Mouse (Mus musculus) liver, embryonic 16.5 days (tissue): ENCODE results near the gene Clasp1. TPM values are rescaled to one million over a fixed set of nuclear protein-coding genes. Genes with fewer than 3 reads are reported as not detected.

Source experiments
- ATAC-seq: fragments of 200-750 bp; cut with Nextera tagmentation; 2 replicates; pipeline ENCODE4 v1.8.0; 2017; ENCODE audit warnings: low read depth, mild to moderate bottlenecking, moderate number of reproducible peaks, moderate library complexity
- H3K27ac ChIP-seq: fragments of 300-500 bp; sonication (generic); 2 replicates; pipeline ENCODE4 v1.5.1; 2014; ENCODE audit warnings: mild to moderate bottlenecking, low read length
- H3K27me3 ChIP-seq: fragments of 300-500 bp; sonication (generic); 2 replicates; pipeline ENCODE4 v1.6.1; 2014; ENCODE audit warnings: low read depth, low read length, mixed read lengths; ENCODE audit not compliant: control insufficient read depth, insufficient read depth
- H3K36me3 ChIP-seq: fragments of 300-500 bp; sonication (generic); 2 replicates; pipeline ENCODE4 v1.6.1; 2014; ENCODE audit warnings: mild to moderate bottlenecking; ENCODE audit not compliant: control insufficient read depth, insufficient read depth
- H3K4me1 ChIP-seq: fragments of 300-500 bp; sonication (generic); 2 replicates; pipeline ENCODE4 v1.6.1; 2014; ENCODE audit warnings: low read depth, low read length, mixed read lengths; ENCODE audit not compliant: control insufficient read depth
- H3K4me2 ChIP-seq: fragments of 300-500 bp; sonication (generic); 2 replicates; pipeline ENCODE4 v1.6.1; 2014; ENCODE audit warnings: low read depth, low read length, mixed read lengths
- H3K4me3 ChIP-seq: fragments of 300-500 bp; sonication (generic); 2 replicates; pipeline ENCODE4 v1.5.1; 2014; ENCODE audit warnings: low read depth, mild to moderate bottlenecking, low read length
- H3K9ac ChIP-seq: fragments of 300-500 bp; sonication (generic); 2 replicates; pipeline ENCODE4 v1.6.1; 2014; ENCODE audit warnings: low read depth, low read length
- H3K9me3 ChIP-seq: fragments of 300-500 bp; sonication (generic); replicated peaks from 2 replicates; pipeline ENCODE4 v1.6.1; 2016; ENCODE audit warnings: low read length; ENCODE audit not compliant: control insufficient read depth
- WGBS: fragments of 180-500 bp; shearing (Covaris S2); extraction: QIAGEN DNeasy Blood & Tissue Kit; methylation state at CpG from one replicate; pipeline ENCODE4 v1.1.7; 2014; ENCODE audit not compliant: insufficient replicate concordance; 5-methylcytosine and 5-hydroxymethylcytosine counted together
- polyA plus RNA-seq: library from polyadenylated mRNA; unstranded; fragments of >200 nt; fragmentation: Nextera tagmentation; extraction: Ambion mirVana; gene quantifications from 2 replicates; pipeline ENCODE4 v1.2.1, GENCODE M21; 2015

Gene Clasp1
- polyA plus RNA-seq, 1 experiment from 2014 or later: 11.2 TPM

DNA sequence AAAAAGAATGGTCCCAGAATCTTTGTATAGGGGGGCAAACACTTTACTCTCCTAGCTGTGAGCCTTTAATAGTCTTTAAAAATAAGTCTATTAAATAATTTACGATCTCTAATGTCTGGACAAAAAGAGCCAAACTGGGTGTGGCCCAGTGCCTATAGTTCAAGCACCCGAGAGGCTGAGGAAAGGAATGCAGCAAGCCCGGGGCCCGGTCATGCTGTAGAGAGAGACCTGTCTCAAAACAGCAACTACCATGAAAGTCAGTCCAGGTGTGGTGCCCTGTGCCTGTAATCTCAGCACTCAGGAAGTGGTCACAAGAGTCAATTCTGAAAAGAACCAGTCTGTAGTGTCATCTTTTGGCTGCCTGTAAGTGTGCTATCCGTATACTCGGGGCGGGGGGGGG, 127.4 kb downstream of the Clasp1 start:
- H3K4me1 ChIP-seq: no peaks in the 10 kb centered on the region
- H3K4me3 ChIP-seq: no peak overlapping the region
- 71% methylated on average over 7 of the region's 7 CpGs for WGBS
- H3K9ac ChIP-seq: no peak overlapping the region
- no peaks in the 10 kb centered on the region for H3K27me3 ChIP-seq
- H3K27ac ChIP-seq: no peak overlapping the region
- H3K4me2 ChIP-seq: no peak overlapping the region
- peaks cover 4% of the 10 kb centered on the region; the same call in 1 of the 2 replicates for H3K36me3 ChIP-seq
- H3K9me3 ChIP-seq: no peaks in the 10 kb centered on the region
- no peak for ATAC-seq

- no peak for ATAC-seq
- peaks cover 10% of the 10 kb centered on the region for H3K36me3 ChIP-seq
- WGBS: 86% methylated on average over 6 of the region's 6 CpGs
These were observed 134.3 kb downstream of the Clasp1 start for GRCm38 (mm10) chr1:118523161-118523560.

DNA sequence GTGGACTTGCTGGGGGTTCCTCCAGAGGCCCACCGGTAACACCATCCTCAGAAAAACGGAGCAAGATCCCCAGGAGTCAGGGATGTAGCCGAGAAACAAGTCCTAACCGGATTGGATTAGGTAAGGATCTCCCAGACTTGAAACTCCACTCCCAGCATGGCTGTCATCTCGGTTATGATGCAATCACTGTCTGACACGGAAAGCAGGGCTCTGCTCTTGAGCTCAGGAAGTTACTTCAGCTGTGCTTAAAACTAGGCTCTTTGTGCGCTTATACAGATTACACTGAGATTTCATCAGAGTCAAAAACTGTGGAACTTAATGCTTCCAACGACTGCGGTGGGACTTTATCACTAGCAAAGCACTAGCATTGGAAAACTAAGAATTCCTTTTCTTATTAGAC, 136.5 kb downstream of the Clasp1 start:
- 76% methylated on average over 9 of the region's 9 CpGs for WGBS
- H3K4me3 ChIP-seq: no peak overlapping the region
- H3K9ac ChIP-seq: no peak overlapping the region
- H3K27me3 ChIP-seq: no peaks in the 10 kb centered on the region
- H3K4me2 ChIP-seq: no peak overlapping the region
- no peak for ATAC-seq
- H3K9me3 ChIP-seq: no peaks in the 10 kb centered on the region
- no peaks in the 10 kb centered on the region for H3K4me1 ChIP-seq
- no peak overlapping the region for H3K27ac ChIP-seq
- H3K36me3 ChIP-seq: peaks cover 24% of the 10 kb centered on the region

More at GRCm38 (mm10) chr1:118523161-118523560, 134.3 kb downstream of the Clasp1 start:
- H3K27me3 ChIP-seq: no peaks in the 10 kb centered on the region
- no peaks in the 10 kb centered on the region for H3K9me3 ChIP-seq
- no peak overlapping the region for H3K4me3 ChIP-seq
- H3K4me2 ChIP-seq: no peak overlapping the region
- no peak overlapping the region for H3K9ac ChIP-seq
- no peak overlapping the region for H3K27ac ChIP-seq
- no peaks in the 10 kb centered on the region for H3K4me1 ChIP-seq

DNA sequence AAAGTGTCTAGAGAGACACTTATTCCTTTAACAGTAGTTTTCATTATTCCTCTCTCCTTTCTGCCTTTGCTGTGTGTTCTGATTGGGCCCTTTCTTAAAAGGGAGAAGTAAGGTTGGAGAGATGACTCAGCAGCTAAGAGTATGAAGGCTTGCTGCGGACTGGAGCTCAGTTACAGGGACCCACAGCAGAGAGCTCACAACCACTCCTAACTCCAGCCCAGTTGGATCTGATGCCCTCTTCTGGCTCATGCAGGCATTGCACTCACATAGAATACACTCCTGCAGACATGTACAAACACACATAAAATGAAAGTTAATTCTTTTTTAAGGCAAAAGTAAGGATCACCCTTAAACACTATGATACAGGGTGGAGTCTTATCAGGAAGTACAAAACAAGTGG, 140.4 kb downstream of the Clasp1 start:
- peaks cover 24% of the 10 kb centered on the region for H3K36me3 ChIP-seq

DNA sequence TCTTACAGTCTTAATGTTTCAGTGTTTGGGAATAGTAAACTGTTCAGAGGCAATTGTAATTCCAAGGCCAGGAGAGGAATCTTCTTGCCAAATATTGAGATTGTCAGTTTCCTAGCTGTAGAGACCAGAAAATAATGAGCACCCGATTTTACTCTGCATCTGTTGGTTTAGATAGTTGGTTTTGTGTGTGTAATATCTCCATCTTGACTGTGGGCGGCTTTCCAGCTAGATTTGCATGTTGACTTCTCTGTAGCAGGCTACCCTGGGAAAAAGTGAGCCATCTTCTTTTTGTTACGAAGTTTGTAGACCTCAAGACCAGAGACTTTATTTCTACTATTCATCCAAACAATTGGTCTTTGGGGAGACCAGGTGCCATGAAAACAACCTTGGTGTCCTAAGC, 142.4 kb downstream of the Clasp1 start:
- Histone ChIP-seq H3K27ac (no peak overlapping the region), H3K36me3 (peaks cover 22% of the 10 kb centered on the region), H3K4me3 (no peak overlapping the region), H3K4me2 (no peak overlapping the region), H3K27me3 (no peaks in the 10 kb centered on the region), H3K9ac (no peak overlapping the region), H3K4me1 (no peaks in the 10 kb centered on the region), H3K9me3 (no peaks in the 10 kb centered on the region)
- no peak for ATAC-seq
- 74% methylated on average over 3 of the region's 3 CpGs for WGBS

More for the DNA sequence above, 140.4 kb downstream of the Clasp1 start:
- Histone ChIP-seq H3K9ac (no peak overlapping the region), H3K27ac (no peak overlapping the region), H3K4me1 (no peaks in the 10 kb centered on the region), H3K27me3 (no peaks in the 10 kb centered on the region), H3K4me3 (no peak overlapping the region), H3K4me2 (no peak overlapping the region), H3K9me3 (no peaks in the 10 kb centered on the region)
- 81% methylated on average over 1 of the region's 1 CpGs for WGBS
- no peak for ATAC-seq

- Histone ChIP-seq H3K9me3 (no peaks in the 10 kb centered on the region), H3K4me2 (no peak overlapping the region), H3K4me1 (no peaks in the 10 kb centered on the region), H3K27ac (no peak overlapping the region), H3K9ac (no peak overlapping the region), H3K36me3 (peaks cover 4% of the 10 kb centered on the region; the same call in 1 of the 2 replicates), H3K4me3 (no peak overlapping the region), H3K27me3 (no peaks in the 10 kb centered on the region)
- ATAC-seq: no peak
- WGBS: 87% methylated on average over 15 of the region's 15 CpGs
These were observed 147.2 kb downstream of the Clasp1 start for GRCm38 (mm10) chr1:118536021-118536420.

- H3K9ac ChIP-seq: no peak overlapping the region
- H3K4me3 ChIP-seq: no peak overlapping the region
- no peak for ATAC-seq
- no peaks in the 10 kb centered on the region for H3K9me3 ChIP-seq
- H3K36me3 ChIP-seq: peaks cover 6% of the 10 kb centered on the region; the same call in 1 of the 2 replicates
- H3K27me3 ChIP-seq: no peaks in the 10 kb centered on the region
- H3K4me1 ChIP-seq: no peaks in the 10 kb centered on the region
- WGBS: 75% methylated on average over 6 of the region's 6 CpGs
- H3K4me2 ChIP-seq: no peak overlapping the region
- no peak overlapping the region for H3K27ac ChIP-seq
These were observed 150.2 kb downstream of the Clasp1 start for GRCm38 (mm10) chr1:118539046-118539445.

DNA sequence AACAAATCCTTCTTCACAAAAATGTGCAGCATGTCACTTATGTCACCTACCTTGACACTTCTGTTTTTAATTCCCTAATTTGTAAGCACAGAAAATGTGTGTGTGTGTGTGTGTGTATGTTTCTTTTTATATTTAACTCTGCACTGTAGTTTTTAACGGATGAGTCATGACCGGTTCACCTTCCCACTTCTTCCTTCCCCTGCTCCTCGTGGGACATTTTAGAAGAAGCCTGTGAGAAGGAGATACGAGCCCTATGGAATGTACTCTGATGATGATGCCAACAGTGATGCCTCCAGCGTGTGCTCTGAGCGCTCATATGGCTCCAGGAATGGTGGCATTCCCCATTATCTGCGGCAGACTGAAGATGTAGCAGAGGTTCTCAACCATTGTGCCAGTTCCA, 154.0 kb downstream of the Clasp1 start:
- H3K36me3 ChIP-seq: peaks cover 10% of the 10 kb centered on the region
- H3K27me3 ChIP-seq: no peaks in the 10 kb centered on the region

GRCm38 (mm10) chr1:118548769-118549168, 159.9 kb downstream of the Clasp1 start:
- Histone ChIP-seq H3K27me3 (no peaks in the 10 kb centered on the region), H3K4me3 (no peak overlapping the region), H3K4me1 (no peaks in the 10 kb centered on the region), H3K4me2 (no peak overlapping the region), H3K36me3 (peaks cover 13% of the 10 kb centered on the region), H3K27ac (no peak overlapping the region), H3K9me3 (no peaks in the 10 kb centered on the region), H3K9ac (no peak overlapping the region)
- WGBS: 72% methylated on average over 5 of the region's 5 CpGs
- ATAC-seq: no peak

More for the DNA sequence above, 154.0 kb downstream of the Clasp1 start:
- Histone ChIP-seq H3K4me1 (no peaks in the 10 kb centered on the region), H3K27ac (no peak overlapping the region), H3K9me3 (no peaks in the 10 kb centered on the region), H3K4me2 (no peak overlapping the region), H3K9ac (no peak overlapping the region), H3K4me3 (no peak overlapping the region)
- 75% methylated on average over 7 of the region's 7 CpGs for WGBS
- ATAC-seq: no peak
